ENCODE assay signal across 10 mouse cellular contexts in genomic region chr1:121478284-121478980, GRCm38 (mm10). TPM values are rescaled to one million over a fixed set of nuclear protein-coding genes. Genes with fewer than 3 reads are reported as not detected.
A peak's percentile ranks its signal among the peaks of the same experiment; 100 is the strongest.
DNase-seq lines count a peak whose midpoint lies in the region; ATAC-seq and TF ChIP-seq lines count a peak whose summit lies in the region.
"Had no signal": no experiment of that assay in that cellular context is flagged by ENCODE, and none has a peak within 500 bp of the region (broad histone marks: within the 10 kb centered on the region; RNA-seq: fewer than 3 reads in every experiment).

No protein-coding gene starts in this region.

- H3K4me2 ChIP-seq in midbrain, postnatal 0 days (ENCODE audit: low read depth, low read length, poor library complexity, severe bottlenecking), result no peak overlapping the region
- no peak overlapping the region for H3K4me2 ChIP-seq in midbrain, embryonic 16.5 days (ENCODE audit: low read length)
- H3K4me2 ChIP-seq in liver, postnatal 0 days (ENCODE audit: low read depth, low read length), result no peak overlapping the region
- H3K4me2 ChIP-seq in kidney, embryonic 15.5 days, result no peak overlapping the region
- H3K4me2 ChIP-seq: heart, embryonic 15.5 days had no signal

- peak; percentile 28 for DNase-seq in midbrain, postnatal 0 days (ENCODE audit: low spot score)
- DNase-seq in liver, postnatal 0 days, result no peak
- no peak for DNase-seq in T-cell, adult 2 months (ENCODE audit: low spot score)
- DNase-seq in kidney, adult 9 months, result no peak

- H3K9ac ChIP-seq in midbrain, postnatal 0 days (replicated peaks; ENCODE audit: low read length, poor library complexity, severe bottlenecking), result no peak overlapping the region
- no peak overlapping the region for H3K9ac ChIP-seq in midbrain, embryonic 16.5 days (ENCODE audit: low read depth, low read length)
- H3K9ac ChIP-seq in liver, postnatal 0 days (replicated peaks), result no peak overlapping the region
- no peak overlapping the region for H3K9ac ChIP-seq in kidney, embryonic 15.5 days
- H3K9ac ChIP-seq: heart, embryonic 15.5 days had no signal

- no peaks in the 10 kb centered on the region for H3K9me3 ChIP-seq in midbrain, postnatal 0 days (ENCODE audit: low read length)
- H3K9me3 ChIP-seq in midbrain, embryonic 16.5 days (replicated peaks; ENCODE audit: control insufficient read depth, low read length, poor library complexity, severe bottlenecking), result no peaks in the 10 kb centered on the region
- no peaks in the 10 kb centered on the region for H3K9me3 ChIP-seq in liver, postnatal 0 days (ENCODE audit: low read length)
- no peaks in the 10 kb centered on the region for H3K9me3 ChIP-seq in kidney, embryonic 15.5 days (replicated peaks)
- H3K9me3 ChIP-seq: heart, embryonic 15.5 days had no signal

- no peak overlapping the region for H3K4me3 ChIP-seq in midbrain, postnatal 0 days (ENCODE audit: low read depth, low read length)
- H3K4me3 ChIP-seq in midbrain, embryonic 16.5 days (ENCODE audit: low read depth, low read length), result no peak overlapping the region
- no peak overlapping the region for H3K4me3 ChIP-seq in liver, postnatal 0 days (ENCODE audit: low read depth, low read length)
- H3K4me3 ChIP-seq in kidney, embryonic 15.5 days (replicated peaks), result no peak overlapping the region
- H3K4me3 ChIP-seq: heart, embryonic 15.5 days had no signal

- TF ChIP-seq EP300 in liver, postnatal 0 days (IDR thresholded peaks at IDR 0.05; ENCODE audit: low read depth), result no peak

- 84% methylated on average over 12 of the region's 12 CpGs for WGBS in midbrain, postnatal 0 days
- 86% methylated on average over 12 of the region's 12 CpGs for WGBS in midbrain, embryonic 16.5 days
- 43% methylated on average over 12 of the region's 12 CpGs for WGBS in liver, postnatal 0 days (ENCODE audit: insufficient replicate concordance)
- 78% methylated on average over 12 of the region's 12 CpGs for WGBS in kidney, embryonic 15.5 days

- no peaks in the 10 kb centered on the region for H3K4me1 ChIP-seq in midbrain, postnatal 0 days (ENCODE audit: insufficient read depth, low read length)
- no peaks in the 10 kb centered on the region for H3K4me1 ChIP-seq in midbrain, embryonic 16.5 days (ENCODE audit: control insufficient read depth, insufficient read depth, low read length)
- H3K4me1 ChIP-seq in liver, postnatal 0 days (ENCODE audit: insufficient read depth), result no peaks in the 10 kb centered on the region
- no peaks in the 10 kb centered on the region for H3K4me1 ChIP-seq in kidney, embryonic 15.5 days
- H3K4me1 ChIP-seq: heart, embryonic 15.5 days had no signal

- no peaks in the 10 kb centered on the region for H3K27me3 ChIP-seq in midbrain, postnatal 0 days (ENCODE audit: insufficient read depth, low read length)
- H3K27me3 ChIP-seq in midbrain, embryonic 16.5 days (ENCODE audit: control insufficient read depth, insufficient read depth, low read depth, low read length), result no peaks in the 10 kb centered on the region
- no peaks in the 10 kb centered on the region for H3K27me3 ChIP-seq in liver, postnatal 0 days (ENCODE audit: insufficient read depth, low read length)
- H3K27me3 ChIP-seq in kidney, embryonic 15.5 days, result no peaks in the 10 kb centered on the region
- H3K27me3 ChIP-seq: heart, embryonic 15.5 days had no signal

- ATAC-seq in midbrain, postnatal 0 days (ENCODE audit: low FRiP score), result no peak
- no peak for ATAC-seq in midbrain, embryonic 16.5 days
- peak; percentile 95 for ATAC-seq in granulocyte monocyte progenitor cell, adult 5-6 weeks (replicated peaks; ENCODE audit: poor library complexity, severe bottlenecking)
- 0 out of 2 replicates have a peak, but pooled peaks have one; percentile 17 for ATAC-seq in liver, postnatal 0 days
- ATAC-seq in kidney, embryonic 15.5 days (replicated peaks; ENCODE audit: low FRiP score), result no peak

- H3K27ac ChIP-seq in midbrain, postnatal 0 days (ENCODE audit: low read depth, low read length), result no peak overlapping the region
- no peak overlapping the region for H3K27ac ChIP-seq in midbrain, embryonic 16.5 days (ENCODE audit: low read length)
- no peak overlapping the region for H3K27ac ChIP-seq in liver, postnatal 0 days (ENCODE audit: low read depth)
- H3K27ac ChIP-seq in kidney, embryonic 15.5 days, result no peak overlapping the region
- H3K27ac ChIP-seq: heart, embryonic 15.5 days had no signal

- TF ChIP-seq CTCF in midbrain, postnatal 0 days (IDR thresholded peaks at IDR 0.05), result no peak
- TF ChIP-seq CTCF in liver, postnatal 0 days (IDR thresholded peaks at IDR 0.05; ENCODE audit: low read depth), result no peak

- peaks cover 66% of the 10 kb centered on the region for H3K36me3 ChIP-seq in midbrain, postnatal 0 days (ENCODE audit: insufficient read depth, low read length)
- peaks cover 22% of the 10 kb centered on the region for H3K36me3 ChIP-seq in midbrain, embryonic 16.5 days (ENCODE audit: control insufficient read depth, insufficient read depth, low read length)
- H3K36me3 ChIP-seq in liver, postnatal 0 days (replicated peaks; ENCODE audit: insufficient read depth, low read length), result peaks cover 60% of the 10 kb centered on the region
- H3K36me3 ChIP-seq in kidney, embryonic 15.5 days, result peaks cover 66% of the 10 kb centered on the region

RNA-seq across cellular contexts. Expression of gene Ccdc93, which starts 47.6 kb away (rescaled TPM):
- 12.5 and 15.5 TPM in 2 replicates for total RNA-seq in midbrain, postnatal 0 days (2014; rRNA removed)
- 5.8 and 7.2 TPM in 2 replicates for polyA plus RNA-seq in midbrain, postnatal 0 days (2015; fragmentation: Nextera tagmentation; extraction: Ambion mirVana)
- 11.9 and 12.7 TPM in 2 replicates for polyA plus RNA-seq in midbrain, embryonic 16.5 days (2015; fragmentation: Nextera tagmentation; extraction: Ambion mirVana)
- total RNA-seq in granulocyte monocyte progenitor cell, adult 5-6 weeks (2014; fragmentation: Nextera tagmentation), result 19.2 and 19.5 TPM in 2 replicates
- total RNA-seq in granulocyte monocyte progenitor cell, adult 5-6 weeks (2017), result 24.8 and 32.0 TPM in 2 replicates
- polyA plus RNA-seq in liver, postnatal 0 days (2015; fragmentation: Nextera tagmentation; extraction: Ambion mirVana), result 2.9 and 3.1 TPM in 2 replicates
- 10.7 and 11.3 TPM in 2 replicates for polyA plus RNA-seq in kidney, embryonic 15.5 days (2015; fragmentation: Nextera tagmentation; extraction: Ambion mirVana)

RNA-seq across cellular contexts. Expression of gene Htr5b, which starts 49.8 kb away (rescaled TPM):
- total RNA-seq in midbrain, postnatal 0 days (2014; rRNA removed), result 2.7 and 5.9 TPM in 2 replicates
- polyA plus RNA-seq in midbrain, postnatal 0 days (2015; fragmentation: Nextera tagmentation; extraction: Ambion mirVana), result 3.1 and 3.8 TPM in 2 replicates
- 2.6 and 2.9 TPM in 2 replicates for polyA plus RNA-seq in midbrain, embryonic 16.5 days (2015; fragmentation: Nextera tagmentation; extraction: Ambion mirVana)
- total RNA-seq in granulocyte monocyte progenitor cell, adult 5-6 weeks (2014; fragmentation: Nextera tagmentation), result not detected in 2 replicates
- not detected in 2 replicates for total RNA-seq in granulocyte monocyte progenitor cell, adult 5-6 weeks (2017)
- not detected in 2 replicates for polyA plus RNA-seq in liver, postnatal 0 days (2015; fragmentation: Nextera tagmentation; extraction: Ambion mirVana)
- polyA plus RNA-seq in kidney, embryonic 15.5 days (2015; fragmentation: Nextera tagmentation; extraction: Ambion mirVana), result 0.68 and 0.87 TPM in 2 replicates
- polyA plus RNA-seq: lung, embryonic 16.5 days; stomach, embryonic 14.5 days had no signal

Comparison
In these comparisons a context has a peak if more than half of its experiments do, and no peak if none do; other contexts are left out.
1. ATAC-seq: peak in granulocyte monocyte progenitor cell, adult 5-6 weeks (single experiment) and liver, postnatal 0 days (single experiment); none in midbrain, postnatal 0 days (single experiment), midbrain, embryonic 16.5 days (single experiment) and kidney, embryonic 15.5 days (single experiment).